Mouse (Mus musculus): ENCODE results near the gene Sema6b.

- TF ChIP-seq TAL1 (IDR thresholded peaks at IDR 0.05; ENCODE audit: low read length) (no peak), GATA1 (IDR thresholded peaks at IDR 0.05; ENCODE audit: low read length) (no peak)
Observed at GRCm38 (mm10) chr17:56146131-56146530, 6.0 kb upstream of the Sema6b start.
